Mouse (Mus musculus): ENCODE results near the gene Srp68. TPM values are rescaled to one million over a fixed set of nuclear protein-coding genes. Genes with fewer than 3 reads are reported as not detected.
"Not testable (repeated sequence)": the region's sequence is repeated elsewhere in the genome, so short reads cannot be mapped to it uniquely, and the experiment has no call there.

Srp68 gene
- polyA plus RNA-seq, 1 experiment from 2014 or later: 80.5 TPM

GRCm38 (mm10) chr11:116280751-116281663, 7.0 kb upstream of the Srp68 start, which contains the start of gene Galr2:
Gene Galr2 (plus strand): TSS chr11:116280939.
- ATAC-seq (replicated peaks; ENCODE audit: insufficient number of reproducible peaks, low FRiP score, low TSS enrichment, low read depth) (no peak), DNase-seq (ENCODE audit: low spot score) (peak; percentile 20)
- H3K9me3 ChIP-seq (replicated peaks; ENCODE audit: control insufficient read depth, low read length): no peaks in the 10 kb centered on the region
- peak within 1 kb of the TSS; percentile 39; the same call in 1 of the 2 replicates for H3K9ac ChIP-seq (replicated peaks; ENCODE audit: low read length)
- WGBS: 7% methylated on average over 46 of the region's 48 CpGs
- H3K4me2 ChIP-seq (ENCODE audit: low read depth, low read length): peak within 1 kb of the TSS; percentile 43
- peaks cover 40% of the 10 kb centered on the region for H3K27me3 ChIP-seq (ENCODE audit: control insufficient read depth, insufficient read depth, low read length)
- no peaks in the 10 kb centered on the region for H3K36me3 ChIP-seq (replicated peaks; ENCODE audit: control insufficient read depth, insufficient read depth, low read depth, low read length)
- peak within 1 kb of the TSS; percentile 27 for H3K4me3 ChIP-seq (ENCODE audit: low read depth, low read length)
- no peak within 1 kb of the TSS for H3K27ac ChIP-seq (replicated peaks; ENCODE audit: low read depth, low read length)
- H3K4me1 ChIP-seq (ENCODE audit: control insufficient read depth, insufficient read depth, low read length): peaks cover 5% of the 10 kb centered on the region; the same call in 1 of the 2 replicates

DNA sequence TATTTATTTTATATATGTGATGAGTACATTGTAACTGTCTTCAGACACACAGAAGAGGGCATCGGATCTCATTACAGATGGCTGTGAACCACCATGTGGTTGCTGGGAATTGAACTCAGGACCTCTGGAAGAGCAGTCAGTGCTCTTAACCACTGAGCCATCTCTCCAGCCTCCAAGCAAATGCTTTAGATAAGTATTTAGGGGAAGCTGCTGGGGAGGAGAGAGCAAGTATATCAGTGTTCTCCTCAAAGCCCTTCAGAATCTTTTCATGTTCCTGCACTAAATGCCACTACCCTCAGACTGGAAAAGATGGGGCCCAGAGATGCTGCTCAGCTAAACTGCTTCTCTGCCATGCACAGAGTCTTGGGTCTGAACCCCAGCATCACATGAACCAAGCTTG, 3.2 kb upstream of the Srp68 start:
- not testable (repeated sequence) for DNase-seq (ENCODE audit: low spot score); H3K27ac ChIP-seq (replicated peaks; ENCODE audit: low read depth, low read length); ATAC-seq (replicated peaks; ENCODE audit: insufficient number of reproducible peaks, low FRiP score, low TSS enrichment, low read depth); H3K4me2 ChIP-seq (ENCODE audit: low read depth, low read length); H3K9ac ChIP-seq (replicated peaks; ENCODE audit: low read length); H3K36me3 ChIP-seq (replicated peaks; ENCODE audit: control insufficient read depth, insufficient read depth, low read depth, low read length); H3K4me1 ChIP-seq (ENCODE audit: control insufficient read depth, insufficient read depth, low read length); H3K9me3 ChIP-seq (replicated peaks; ENCODE audit: control insufficient read depth, low read length); H3K4me3 ChIP-seq (ENCODE audit: low read depth, low read length)
- peaks cover 21% of the 10 kb centered on the region for H3K27me3 ChIP-seq (ENCODE audit: control insufficient read depth, insufficient read depth, low read length)
- 87% methylated on average over 1 of the region's 1 CpGs for WGBS

DNA sequence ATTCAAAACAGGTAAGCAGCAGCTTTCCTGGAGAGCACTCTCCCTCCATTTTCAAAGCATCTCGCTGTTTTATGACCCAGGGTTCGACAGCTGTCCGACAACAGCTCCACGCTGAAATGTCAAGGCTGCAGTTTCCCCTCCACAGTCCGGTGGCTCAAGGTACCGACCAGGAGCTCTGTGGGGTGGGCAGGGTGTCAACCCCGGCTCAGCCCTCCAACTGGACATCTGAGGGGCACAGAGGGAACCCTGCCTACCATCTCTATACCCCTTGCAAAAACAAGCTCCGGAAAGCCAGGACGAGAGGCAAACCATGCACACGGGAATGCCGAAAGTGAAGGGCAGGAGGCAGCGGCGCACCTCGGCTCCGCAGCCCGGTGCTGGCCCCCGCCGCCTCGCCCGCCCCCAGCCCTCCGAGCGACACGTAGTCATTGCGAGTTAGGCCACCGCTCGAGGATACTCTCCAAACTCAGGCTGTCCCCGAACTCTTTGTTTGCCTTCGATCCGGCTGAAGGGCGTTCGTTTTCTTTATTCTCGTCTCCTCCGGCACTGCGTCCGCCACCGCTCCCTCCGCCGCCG, 460 bp downstream of the Srp68 start:
- WGBS: under 1% methylated on average over 39 of the region's 39 CpGs
- peak; percentile 36; the same call in 1 of the 2 replicates for ATAC-seq (replicated peaks; ENCODE audit: insufficient number of reproducible peaks, low FRiP score, low TSS enrichment, low read depth)
- peak; percentile 10 for DNase-seq (ENCODE audit: low spot score)
- Histone ChIP-seq H3K9me3 (replicated peaks; ENCODE audit: control insufficient read depth, low read length) (no peaks in the 10 kb centered on the region), H3K27ac (replicated peaks; ENCODE audit: low read depth, low read length) (no peak overlapping the region), H3K36me3 (replicated peaks; ENCODE audit: control insufficient read depth, insufficient read depth, low read depth, low read length) (no peaks in the 10 kb centered on the region; the same call in 1 of the 2 replicates), H3K4me1 (ENCODE audit: control insufficient read depth, insufficient read depth, low read length) (peaks cover 2% of the 10 kb centered on the region; the same call in 1 of the 2 replicates), H3K4me2 (ENCODE audit: low read depth, low read length) (peak overlapping the region; percentile 59), H3K4me3 (ENCODE audit: low read depth, low read length) (peak overlapping the region; percentile 66), H3K27me3 (ENCODE audit: control insufficient read depth, insufficient read depth, low read length) (no peaks in the 10 kb centered on the region), H3K9ac (replicated peaks; ENCODE audit: low read length) (peak overlapping the region; percentile 69)

- Histone ChIP-seq H3K4me1 (ENCODE audit: control insufficient read depth, insufficient read depth, low read length) (peaks cover 2% of the 10 kb centered on the region; the same call in 1 of the 2 replicates), H3K27ac (replicated peaks; ENCODE audit: low read depth, low read length) (no peak overlapping the region), H3K27me3 (ENCODE audit: control insufficient read depth, insufficient read depth, low read length) (no peaks in the 10 kb centered on the region), H3K4me3 (ENCODE audit: low read depth, low read length) (peak overlapping the region; percentile 66), H3K4me2 (ENCODE audit: low read depth, low read length) (peak overlapping the region; percentile 59), H3K9ac (replicated peaks; ENCODE audit: low read length) (0 out of 2 replicates have a peak overlapping the region, but pooled peaks have one; percentile 7), H3K9me3 (replicated peaks; ENCODE audit: control insufficient read depth, low read length) (no peaks in the 10 kb centered on the region), H3K36me3 (replicated peaks; ENCODE audit: control insufficient read depth, insufficient read depth, low read depth, low read length) (peaks cover 2% of the 10 kb centered on the region; the same call in 1 of the 2 replicates)
- no peak for ATAC-seq (replicated peaks; ENCODE audit: insufficient number of reproducible peaks, low FRiP score, low TSS enrichment, low read depth)
- 56% methylated on average over 12 of the region's 12 CpGs for WGBS
- no peak for DNase-seq (ENCODE audit: low spot score)
Measured at GRCm38 (mm10) chr11:116272589-116273468, 1.2 kb downstream of the Srp68 start.

DNA sequence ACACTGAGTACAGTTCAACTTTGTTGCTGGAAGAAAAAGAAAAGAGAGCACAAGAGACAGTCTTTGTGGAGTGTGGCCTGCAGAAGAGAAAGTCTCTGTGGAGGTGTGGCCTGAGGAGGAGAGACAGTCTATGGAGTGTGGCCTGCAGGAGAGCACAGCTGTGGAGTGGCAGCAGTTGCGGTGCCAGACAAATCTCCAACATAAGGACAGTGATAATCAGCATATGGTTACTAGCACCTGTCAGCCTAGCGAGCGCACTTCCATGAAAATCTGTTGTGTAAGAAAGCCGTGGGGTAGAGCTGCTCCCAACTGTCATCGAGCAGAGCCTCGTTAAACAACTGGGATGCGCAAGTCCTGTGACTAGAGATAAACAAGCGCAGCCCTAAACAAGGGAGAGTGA, 4.5 kb downstream of the Srp68 start:
- no peak overlapping the region for H3K27ac ChIP-seq (replicated peaks; ENCODE audit: low read depth, low read length)
- ATAC-seq (replicated peaks; ENCODE audit: insufficient number of reproducible peaks, low FRiP score, low TSS enrichment, low read depth): no peak
- H3K9me3 ChIP-seq (replicated peaks; ENCODE audit: control insufficient read depth, low read length): no peaks in the 10 kb centered on the region
- no peak for DNase-seq (ENCODE audit: low spot score)
- H3K4me2 ChIP-seq (ENCODE audit: low read depth, low read length): no peak overlapping the region
- peaks cover 2% of the 10 kb centered on the region; the same call in 1 of the 2 replicates for H3K4me1 ChIP-seq (ENCODE audit: control insufficient read depth, insufficient read depth, low read length)
- peaks cover 6% of the 10 kb centered on the region for H3K36me3 ChIP-seq (replicated peaks; ENCODE audit: control insufficient read depth, insufficient read depth, low read depth, low read length)
- 91% methylated on average over 8 of the region's 8 CpGs for WGBS
- no peak overlapping the region for H3K4me3 ChIP-seq (ENCODE audit: low read depth, low read length)
- H3K9ac ChIP-seq (replicated peaks; ENCODE audit: low read length): no peak overlapping the region
- no peaks in the 10 kb centered on the region for H3K27me3 ChIP-seq (ENCODE audit: control insufficient read depth, insufficient read depth, low read length)

DNA sequence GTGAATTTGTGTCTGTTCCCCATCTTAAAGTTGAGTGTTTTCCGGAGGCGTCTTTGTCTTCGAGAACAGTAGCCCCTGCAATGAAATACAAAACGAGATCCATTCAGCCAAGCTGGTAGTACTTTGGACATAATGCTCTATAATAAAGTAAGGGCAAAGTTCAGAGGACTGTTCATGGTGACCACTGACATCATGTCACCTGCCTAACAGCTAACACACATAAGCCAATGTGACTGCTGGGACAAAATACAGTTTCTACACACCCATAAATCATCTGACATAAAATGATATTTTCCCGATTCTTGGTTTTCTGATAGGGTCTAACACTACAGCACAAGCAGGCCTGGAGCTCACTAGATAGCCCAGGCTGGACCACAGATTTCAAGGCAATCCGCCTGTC, 5.7 kb downstream of the Srp68 start:
- DNase-seq (ENCODE audit: low spot score) (no peak), ATAC-seq (replicated peaks; ENCODE audit: insufficient number of reproducible peaks, low FRiP score, low TSS enrichment, low read depth) (no peak)
- peaks cover 6% of the 10 kb centered on the region for H3K36me3 ChIP-seq (replicated peaks; ENCODE audit: control insufficient read depth, insufficient read depth, low read depth, low read length)
- H3K4me2 ChIP-seq (ENCODE audit: low read depth, low read length): no peak overlapping the region
- 90% methylated on average over 6 of the region's 6 CpGs for WGBS
- peaks cover 2% of the 10 kb centered on the region; the same call in 1 of the 2 replicates for H3K4me1 ChIP-seq (ENCODE audit: control insufficient read depth, insufficient read depth, low read length)
- no peaks in the 10 kb centered on the region for H3K27me3 ChIP-seq (ENCODE audit: control insufficient read depth, insufficient read depth, low read length)
- no peak overlapping the region for H3K4me3 ChIP-seq (ENCODE audit: low read depth, low read length)
- no peaks in the 10 kb centered on the region for H3K9me3 ChIP-seq (replicated peaks; ENCODE audit: control insufficient read depth, low read length)
- no peak overlapping the region for H3K27ac ChIP-seq (replicated peaks; ENCODE audit: low read depth, low read length)
- no peak overlapping the region for H3K9ac ChIP-seq (replicated peaks; ENCODE audit: low read length)

DNA sequence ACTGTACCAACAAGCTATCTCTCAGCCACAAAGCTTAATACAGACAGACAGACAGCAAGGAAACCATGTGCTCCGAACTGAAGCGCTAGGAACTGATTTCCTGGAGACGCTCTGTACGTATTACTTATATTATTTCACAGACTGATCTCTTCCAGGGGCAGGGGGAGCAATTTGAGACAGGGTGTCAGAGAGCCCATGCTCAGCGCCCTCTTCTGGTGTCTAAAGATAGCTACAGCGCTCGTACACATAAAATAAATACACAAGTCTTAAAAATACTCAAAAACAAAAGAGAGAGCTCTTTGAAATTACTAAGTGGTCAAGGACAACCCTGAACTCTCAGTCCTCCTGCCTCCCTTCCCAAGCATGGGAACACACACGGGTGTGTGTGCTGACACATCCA, 6.4 kb downstream of the Srp68 start:
- ATAC-seq (replicated peaks; ENCODE audit: insufficient number of reproducible peaks, low FRiP score, low TSS enrichment, low read depth): no peak
- H3K4me3 ChIP-seq (ENCODE audit: low read depth, low read length): no peak overlapping the region
- no peaks in the 10 kb centered on the region for H3K27me3 ChIP-seq (ENCODE audit: control insufficient read depth, insufficient read depth, low read length)
- H3K36me3 ChIP-seq (replicated peaks; ENCODE audit: control insufficient read depth, insufficient read depth, low read depth, low read length): peaks cover 6% of the 10 kb centered on the region
- no peaks in the 10 kb centered on the region for H3K9me3 ChIP-seq (replicated peaks; ENCODE audit: control insufficient read depth, low read length)
- H3K9ac ChIP-seq (replicated peaks; ENCODE audit: low read length): no peak overlapping the region
- no peaks in the 10 kb centered on the region for H3K4me1 ChIP-seq (ENCODE audit: control insufficient read depth, insufficient read depth, low read length)
- no peak overlapping the region for H3K4me2 ChIP-seq (ENCODE audit: low read depth, low read length)
- 84% methylated on average over 8 of the region's 8 CpGs for WGBS
- no peak overlapping the region for H3K27ac ChIP-seq (replicated peaks; ENCODE audit: low read depth, low read length)
- DNase-seq (ENCODE audit: low spot score): peak; percentile 31
